Mouse (Mus musculus) forelimb bud, embryonic 11.5 days (tissue): ENCODE measurements around the gene Zfp763.
"Not testable (repeated sequence)": the region's sequence is repeated elsewhere in the genome, so short reads cannot be mapped to it uniquely, and the experiment has no call there.

Experiments used
- DNase-seq: peaks from one replicate; pipeline ENCODE4 v3.0.0-alpha.2; 2012; ENCODE audit warnings: low read depth, low spot score

The Zfp763 gene

DNA sequence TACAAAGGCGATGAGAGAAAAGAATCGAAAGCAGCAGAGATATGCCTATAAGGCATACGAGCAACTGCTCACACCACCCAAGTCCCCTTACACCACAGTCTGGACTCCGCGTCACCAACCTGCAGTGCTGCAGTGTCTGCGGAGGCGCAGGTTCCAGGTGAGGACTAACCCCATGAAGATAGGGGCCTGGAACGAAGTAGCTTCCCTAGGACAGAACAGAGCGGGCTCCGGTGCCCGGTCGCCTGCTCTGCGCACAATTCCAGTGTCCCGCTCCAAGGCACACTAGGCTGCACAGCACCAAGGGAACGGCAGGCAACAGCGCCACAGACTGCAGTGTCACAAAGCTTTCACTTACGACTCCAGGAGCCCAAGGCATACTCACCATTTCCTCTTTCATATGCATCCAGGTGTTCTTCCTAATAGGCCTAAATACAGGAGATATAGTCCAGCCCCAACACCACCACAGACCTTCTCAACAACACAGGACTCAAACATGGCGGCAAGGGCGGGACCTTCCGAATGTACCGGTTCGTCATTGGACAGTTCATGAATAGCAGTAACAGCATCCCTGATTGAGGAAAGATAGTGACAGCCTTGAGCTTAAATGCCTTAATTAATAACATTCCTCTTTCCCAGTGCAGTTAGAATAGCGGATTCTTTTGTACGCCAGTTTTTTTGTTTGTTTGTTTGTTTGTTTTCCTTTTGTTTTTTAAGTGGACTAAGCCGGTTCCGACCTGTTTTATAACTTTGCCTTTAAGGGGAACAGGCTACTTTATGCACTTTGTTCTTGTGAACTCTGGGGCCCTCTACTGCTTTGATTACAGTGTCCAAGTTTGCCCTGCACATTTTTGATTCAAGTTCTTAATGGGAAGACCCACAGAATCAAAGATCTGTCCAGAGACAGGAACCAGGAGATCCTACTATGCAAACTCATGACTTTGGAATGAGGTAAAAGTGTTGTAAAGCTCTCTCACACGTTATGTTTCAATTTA is at the start of gene Zfp763:
TSS of gene Zfp763 (minus strand) at position 503 of the 992 bp plus-strand sequence.
- peak; percentile 84 for DNase-seq

DNA sequence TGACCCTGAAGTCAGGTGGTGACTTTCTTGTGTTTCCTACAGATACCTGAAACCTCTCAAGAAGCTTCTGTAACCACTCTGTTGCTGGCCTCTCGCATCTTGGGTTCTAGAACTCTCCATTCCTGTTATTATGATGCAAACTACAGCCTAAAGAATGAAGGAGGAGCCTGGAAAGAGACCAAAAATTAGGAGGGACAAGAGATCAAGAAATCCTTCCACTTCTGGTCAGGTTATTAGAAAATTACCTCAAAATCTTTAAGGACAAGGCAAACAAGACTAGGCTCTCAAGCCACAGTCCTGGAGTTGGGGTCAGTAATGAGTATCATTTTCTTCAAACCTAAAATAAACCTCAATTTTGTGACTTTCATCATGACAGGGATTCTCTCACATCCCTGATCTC is 34.8 kb upstream of the Zfp763 start, which contains the start of gene 4921501E09Rik:
TSS of gene 4921501E09Rik (minus strand) at position 101 of the 400 bp plus-strand sequence.
- no peak for DNase-seq

DNA sequence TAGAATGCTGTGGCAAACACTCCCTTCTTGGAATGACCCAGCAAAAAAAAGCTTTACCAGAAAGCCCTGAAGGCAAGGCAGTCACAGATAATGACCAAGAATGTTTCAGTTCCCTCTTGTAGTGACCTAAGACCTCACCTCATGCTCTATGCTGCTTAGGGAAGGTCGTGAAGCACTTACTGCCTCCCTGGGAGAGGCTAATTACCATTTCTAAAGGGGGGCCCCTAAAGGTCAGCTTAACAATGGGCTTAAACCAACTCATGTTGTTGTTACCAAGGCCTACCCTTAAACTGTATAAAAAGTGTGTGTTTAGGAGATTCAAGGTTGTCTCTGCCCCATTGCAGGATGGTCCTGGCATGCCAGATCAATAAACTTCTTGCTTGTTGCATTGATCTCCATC is 29.8 kb upstream of the Zfp763 start:
- no peak for DNase-seq

DNA sequence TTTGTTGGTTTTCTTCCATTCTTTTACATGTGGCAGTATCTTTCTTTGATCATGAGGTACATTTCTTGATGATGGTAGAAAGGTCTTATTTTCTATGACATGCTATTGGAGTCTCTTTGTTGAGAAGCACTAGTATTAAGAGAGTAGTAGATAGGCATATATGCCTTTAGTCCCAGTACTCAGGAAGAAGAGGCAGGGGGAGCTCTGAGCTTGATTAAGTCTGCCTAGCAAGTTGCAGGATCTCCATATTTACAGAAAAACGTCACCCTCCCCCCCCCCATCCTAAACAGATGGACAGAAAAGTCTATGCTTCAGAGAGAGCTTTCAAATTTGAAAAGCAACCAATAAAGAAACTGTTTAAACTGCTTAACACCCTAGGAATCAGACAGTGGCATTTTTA is 25.6 kb upstream of the Zfp763 start:
- DNase-seq, result no peak

DNA sequence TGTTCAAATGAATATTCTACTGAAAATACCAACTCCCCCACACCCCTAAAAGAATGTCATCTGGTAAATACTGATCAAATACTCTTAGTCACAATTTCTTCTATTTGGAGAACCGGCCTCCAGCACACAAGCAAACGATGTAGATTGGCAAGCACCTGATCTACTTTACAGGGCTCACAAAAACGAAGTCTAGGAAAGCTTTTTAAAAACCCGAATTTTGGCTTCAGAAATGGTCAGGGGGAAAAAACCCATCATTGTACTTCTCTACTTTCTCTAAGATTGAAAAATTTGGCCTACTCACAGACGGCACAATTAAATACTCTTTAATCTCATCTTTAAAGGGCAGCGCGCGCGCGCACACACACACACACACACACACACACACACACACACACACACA is 826 bp downstream of the Zfp763 start:
- no peak for DNase-seq

DNA sequence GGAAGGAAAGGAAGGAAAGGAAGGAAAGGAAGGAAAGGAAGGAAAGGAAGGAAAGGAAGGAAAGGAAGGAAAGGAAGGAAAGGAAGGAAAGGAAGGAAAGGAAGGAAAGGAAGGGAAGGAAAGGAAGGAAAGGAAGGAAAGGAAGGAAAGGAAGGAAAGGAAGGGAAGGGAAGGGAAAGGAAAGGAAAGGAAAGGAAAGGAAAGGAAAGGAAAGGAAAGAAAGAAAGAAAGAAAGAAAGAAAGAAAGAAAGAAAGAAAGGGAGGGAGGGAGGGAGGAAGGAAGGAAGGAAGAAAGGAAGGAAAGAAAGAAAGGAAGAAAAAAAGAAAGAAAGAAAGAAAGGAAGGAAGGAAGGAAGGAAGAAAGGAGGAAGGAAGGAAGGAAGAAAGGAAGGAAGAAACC is 12.8 kb downstream of the Zfp763 start:
- not testable (repeated sequence) for DNase-seq

- DNase-seq, result no peak
These were observed 24.9 kb downstream of the Zfp763 start for GRCm38 (mm10) chr17:33008337-33008736.

DNA sequence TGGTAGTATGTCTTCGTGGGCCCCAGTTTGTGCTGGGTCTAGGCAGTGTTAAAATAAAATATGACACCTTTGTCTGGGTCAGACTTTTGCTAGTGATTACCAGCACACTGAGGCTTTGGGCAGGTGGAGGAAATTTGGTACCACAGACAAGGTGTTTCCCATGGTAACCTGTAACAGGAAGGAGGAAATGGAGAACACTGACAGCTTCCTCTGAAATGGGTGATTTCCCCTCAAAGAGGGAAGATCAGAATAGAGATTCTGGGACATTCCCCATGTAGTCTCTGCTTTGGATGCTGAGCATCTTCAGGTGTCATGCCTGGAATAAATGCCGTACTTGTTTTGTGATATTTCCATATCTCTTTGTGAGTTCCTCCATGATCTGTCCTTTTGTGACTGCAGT is 34.7 kb downstream of the Zfp763 start:
- DNase-seq, result no peak

DNA sequence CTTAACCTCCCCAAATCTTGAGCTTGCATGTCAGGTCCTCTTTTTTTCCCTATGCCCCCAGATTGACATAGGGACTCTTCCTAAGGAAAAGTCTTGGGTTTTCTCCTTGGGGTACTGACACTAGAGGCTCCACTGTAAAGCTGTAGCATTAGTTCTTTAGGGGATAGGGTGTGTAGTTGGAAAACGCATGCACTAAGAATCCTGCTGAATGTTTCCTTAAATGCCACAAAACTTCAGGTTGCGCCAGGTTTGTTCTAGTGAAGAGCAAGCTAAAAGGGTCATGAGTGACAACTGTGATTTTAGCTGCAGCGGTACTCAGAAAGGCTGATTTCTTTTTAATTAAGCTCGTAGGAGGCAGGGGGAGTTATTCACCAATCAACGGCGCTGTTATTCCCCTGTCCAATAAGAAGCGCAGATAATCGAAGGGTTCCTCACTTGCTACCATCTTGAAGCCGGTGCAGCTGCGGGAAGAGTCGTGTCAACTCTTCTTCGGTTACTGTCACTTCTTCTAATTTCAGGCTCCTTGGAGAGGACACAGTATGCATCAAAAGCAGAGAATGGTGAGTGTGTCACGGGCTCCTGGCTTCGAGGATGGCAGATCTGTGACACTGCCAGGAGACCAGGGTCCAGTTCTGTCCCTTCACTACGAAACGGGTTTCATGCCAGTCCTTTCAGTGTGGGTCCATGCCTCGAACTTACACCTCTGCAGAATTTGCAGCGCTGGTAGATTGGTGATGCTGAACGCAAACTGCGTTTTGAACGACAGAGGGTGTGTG is 40.3 kb downstream of the Zfp763 start, which contains the start of gene Zfp952:
TSS of gene Zfp952 (plus strand) at position 431 of the 776 bp plus-strand sequence.
- DNase-seq, result peak; percentile 90

- DNase-seq, result no peak
These were observed 41.1 kb downstream of the Zfp763 start for GRCm38 (mm10) chr17:32991965-32992698.

DNA sequence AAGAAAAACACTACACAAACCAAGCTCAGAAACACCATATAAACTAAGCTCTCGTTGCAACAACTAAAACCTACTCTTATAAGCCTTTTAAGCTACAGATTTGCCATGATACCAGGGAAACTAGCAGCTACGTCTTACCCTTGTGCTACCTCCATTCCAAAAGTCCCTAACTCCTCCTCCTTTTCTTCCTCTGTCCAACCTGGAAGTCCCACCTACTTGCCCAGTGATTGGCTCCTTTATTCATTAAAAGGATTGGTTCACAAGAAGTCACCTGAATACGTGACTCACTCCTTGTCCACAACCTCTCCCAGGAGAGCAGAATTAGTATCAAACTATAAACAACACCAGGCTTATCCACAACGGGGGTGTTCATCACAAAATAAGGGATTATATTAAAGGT is 46.9 kb downstream of the Zfp763 start:
- DNase-seq, result no peak

- no peak for DNase-seq
These were observed 51.8 kb downstream of the Zfp763 start for GRCm38 (mm10) chr17:32981361-32981760.
